Mouse (Mus musculus) liver, embryonic 14.5 days (tissue): ENCODE data around the gene Fam163b.
A peak's percentile ranks its signal among the peaks of the same experiment; 100 is the strongest.

Experiments used
- CTCF ChIP-seq: IDR thresholded peaks from 2 replicates; pipeline ENCODE4 v1.5.1; 2016; ENCODE audit warnings: antibody characterized with exemption, low read depth, control low read depth
- EP300 ChIP-seq: IDR thresholded peaks from 2 replicates; pipeline ENCODE4 v1.6.1; 2016; ENCODE audit warnings: antibody characterized with exemption, low read depth

GRCm38 (mm10) chr2:27125979-27126378 is 16.3 kb downstream of the Fam163b start:
- peak; percentile 90 for TF ChIP-seq CTCF
- TF ChIP-seq EP300: no peak
